Mouse (Mus musculus) midbrain, embryonic 15.5 days (tissue): ENCODE measurements around the gene 2810004N23Rik. TPM values are rescaled to one million over a fixed set of nuclear protein-coding genes. Genes with fewer than 3 reads are reported as not detected.

Experiments
- ATAC-seq: fragments of 200-750 bp; cut with Nextera tagmentation; replicated peaks from 2 replicates; pipeline ENCODE4 v1.8.0; 2017; ENCODE audit warnings: moderate TSS enrichment
- H3K27ac ChIP-seq: fragments of 300-500 bp; sonication (generic); 2 replicates; pipeline ENCODE4 v1.5.1; 2015; ENCODE audit warnings: mild to moderate bottlenecking, inconsistent platforms
- H3K27me3 ChIP-seq: fragments of 300-500 bp; sonication (generic); replicated peaks from 2 replicates; pipeline ENCODE4 v1.6.1; 2015; ENCODE audit warnings: inconsistent platforms
- H3K36me3 ChIP-seq: fragments of 300-500 bp; sonication (generic); replicated peaks from 2 replicates; pipeline ENCODE4 v1.6.1; 2015; ENCODE audit warnings: inconsistent platforms
- H3K4me1 ChIP-seq: fragments of 300-500 bp; sonication (generic); 2 replicates; pipeline ENCODE4 v1.6.1; 2015; ENCODE audit warnings: inconsistent platforms
- H3K4me2 ChIP-seq: fragments of 300-500 bp; sonication (generic); 2 replicates; pipeline ENCODE4 v1.6.1; 2015; ENCODE audit warnings: inconsistent platforms, mild to moderate bottlenecking, moderate library complexity
- H3K4me3 ChIP-seq: fragments of 300-500 bp; sonication (generic); 2 replicates; pipeline ENCODE4 v1.5.1; 2015; ENCODE audit warnings: mild to moderate bottlenecking, inconsistent platforms
- H3K9ac ChIP-seq: fragments of 300-500 bp; sonication (generic); 2 replicates; pipeline ENCODE4 v1.6.1; 2015; ENCODE audit warnings: mild to moderate bottlenecking, inconsistent platforms
- H3K9me3 ChIP-seq: fragments of 300-500 bp; sonication (generic); 2 replicates; pipeline ENCODE4 v1.6.1; 2016; ENCODE audit warnings: inconsistent platforms
- WGBS: fragments of 180-500 bp; shearing (Covaris S2); methylation state at CpG from one replicate; pipeline ENCODE4 v1.1.7; 2015; ENCODE audit warnings: mixed read lengths; 5-methylcytosine and 5-hydroxymethylcytosine counted together
- polyA plus RNA-seq: library from polyadenylated mRNA; unstranded; fragments of >200 nt; fragmentation: Nextera tagmentation; extraction: Ambion mirVana; gene quantifications from 2 replicates; pipeline ENCODE4 v1.2.1, GENCODE M21; 2015

2810004N23Rik gene
- polyA plus RNA-seq, 1 experiment from 2014 or later, result 27.4 TPM

DNA sequence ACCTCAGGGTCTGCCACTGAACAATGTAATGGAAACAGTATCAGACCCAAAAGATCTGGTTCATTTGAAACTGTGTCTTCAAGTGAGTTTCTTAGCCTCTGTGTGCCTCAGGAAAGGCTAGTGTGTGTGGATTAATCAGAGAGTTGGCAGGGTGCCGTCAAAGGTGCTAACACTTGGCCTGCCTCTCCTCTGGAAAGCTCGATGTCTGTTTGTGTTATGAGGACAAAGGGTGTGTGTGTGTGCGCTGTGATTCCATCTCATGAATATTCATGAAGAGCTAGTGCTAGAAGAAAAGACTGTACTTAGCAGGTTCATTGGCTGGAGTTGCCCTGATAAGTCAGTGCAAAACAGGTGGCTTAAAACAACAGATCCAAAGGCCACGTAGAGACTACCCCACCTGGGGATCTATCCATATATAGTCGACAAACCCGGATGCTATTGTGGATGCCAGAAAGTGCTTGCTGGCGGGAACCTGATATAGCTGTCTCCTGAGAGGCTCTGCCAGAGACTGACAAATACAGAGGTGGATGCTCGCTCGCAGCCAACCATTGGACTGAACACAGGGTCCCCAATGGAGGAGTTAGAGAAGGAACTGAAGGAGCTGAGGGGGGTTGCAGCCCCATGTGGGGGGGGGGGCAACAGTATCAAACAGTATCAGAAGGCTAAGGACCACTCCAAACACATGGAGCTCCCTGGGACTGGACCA is 52.1 kb downstream of the 2810004N23Rik start:
- Histone ChIP-seq H3K27ac (0 out of 2 replicates have a peak overlapping the region, but pooled peaks have one; percentile 18), H3K4me2 (no peak overlapping the region), H3K27me3 (no peaks in the 10 kb centered on the region), H3K9me3 (no peaks in the 10 kb centered on the region), H3K4me1 (peaks cover 19% of the 10 kb centered on the region), H3K4me3 (no peak overlapping the region), H3K9ac (no peak overlapping the region), H3K36me3 (peaks cover 7% of the 10 kb centered on the region)
- ATAC-seq, result 0 out of 2 replicates have a peak, but pooled peaks have one; percentile 48
- WGBS, result 22% methylated on average over 9 of the region's 9 CpGs

GRCm38 (mm10) chr8:124810056-124810610 is 52.8 kb downstream of the 2810004N23Rik start:
- Histone ChIP-seq H3K9me3 (no peaks in the 10 kb centered on the region), H3K4me3 (no peak overlapping the region), H3K27me3 (no peaks in the 10 kb centered on the region), H3K9ac (no peak overlapping the region), H3K4me1 (peaks cover 19% of the 10 kb centered on the region), H3K27ac (0 out of 2 replicates have a peak overlapping the region, but pooled peaks have one; percentile 18), H3K4me2 (no peak overlapping the region), H3K36me3 (no peaks in the 10 kb centered on the region; the same call in 1 of the 2 replicates)
- ATAC-seq, result no peak
- 60% methylated on average over 5 of the region's 5 CpGs for WGBS

DNA sequence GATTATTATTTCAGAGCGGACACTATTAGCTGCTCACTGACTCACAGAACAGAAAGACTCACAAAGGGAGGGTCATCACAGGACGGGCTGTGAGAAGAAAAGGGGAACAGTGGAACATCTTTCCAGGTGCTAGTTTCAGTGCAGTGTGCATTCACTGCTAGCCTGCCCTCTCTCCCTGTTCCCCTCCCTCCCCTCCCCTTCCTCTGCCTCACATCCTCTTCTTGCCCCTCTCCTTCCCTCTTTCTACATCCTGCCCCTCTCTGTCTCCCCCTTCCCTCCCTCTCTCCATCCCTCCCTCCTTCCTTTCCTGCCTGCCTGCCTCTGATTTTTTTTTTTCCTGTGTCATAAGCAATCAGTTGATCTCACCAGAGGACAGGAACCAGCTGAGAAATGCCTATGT is 53.5 kb downstream of the 2810004N23Rik start:
- peaks cover 19% of the 10 kb centered on the region for H3K4me1 ChIP-seq
- H3K4me2 ChIP-seq, result no peak overlapping the region
- H3K9me3 ChIP-seq, result no peaks in the 10 kb centered on the region
- no peak for ATAC-seq
- no peaks in the 10 kb centered on the region for H3K27me3 ChIP-seq
- WGBS, result 44% methylated on average over 2 of the region's 2 CpGs
- no peak overlapping the region for H3K4me3 ChIP-seq
- H3K9ac ChIP-seq, result no peak overlapping the region
- H3K36me3 ChIP-seq, result no peaks in the 10 kb centered on the region
- no peak overlapping the region for H3K27ac ChIP-seq

- WGBS, result 88% methylated on average over 4 of the region's 4 CpGs
- H3K4me2 ChIP-seq, result no peak overlapping the region
- H3K9me3 ChIP-seq, result no peaks in the 10 kb centered on the region
- no peak overlapping the region for H3K9ac ChIP-seq
- H3K27ac ChIP-seq, result no peak overlapping the region
- peaks cover 15% of the 10 kb centered on the region for H3K4me1 ChIP-seq
- no peak for ATAC-seq
- no peaks in the 10 kb centered on the region for H3K36me3 ChIP-seq
- no peak overlapping the region for H3K4me3 ChIP-seq
- no peaks in the 10 kb centered on the region for H3K27me3 ChIP-seq
Measured at GRCm38 (mm10) chr8:124805990-124806389, 56.9 kb downstream of the 2810004N23Rik start.

DNA sequence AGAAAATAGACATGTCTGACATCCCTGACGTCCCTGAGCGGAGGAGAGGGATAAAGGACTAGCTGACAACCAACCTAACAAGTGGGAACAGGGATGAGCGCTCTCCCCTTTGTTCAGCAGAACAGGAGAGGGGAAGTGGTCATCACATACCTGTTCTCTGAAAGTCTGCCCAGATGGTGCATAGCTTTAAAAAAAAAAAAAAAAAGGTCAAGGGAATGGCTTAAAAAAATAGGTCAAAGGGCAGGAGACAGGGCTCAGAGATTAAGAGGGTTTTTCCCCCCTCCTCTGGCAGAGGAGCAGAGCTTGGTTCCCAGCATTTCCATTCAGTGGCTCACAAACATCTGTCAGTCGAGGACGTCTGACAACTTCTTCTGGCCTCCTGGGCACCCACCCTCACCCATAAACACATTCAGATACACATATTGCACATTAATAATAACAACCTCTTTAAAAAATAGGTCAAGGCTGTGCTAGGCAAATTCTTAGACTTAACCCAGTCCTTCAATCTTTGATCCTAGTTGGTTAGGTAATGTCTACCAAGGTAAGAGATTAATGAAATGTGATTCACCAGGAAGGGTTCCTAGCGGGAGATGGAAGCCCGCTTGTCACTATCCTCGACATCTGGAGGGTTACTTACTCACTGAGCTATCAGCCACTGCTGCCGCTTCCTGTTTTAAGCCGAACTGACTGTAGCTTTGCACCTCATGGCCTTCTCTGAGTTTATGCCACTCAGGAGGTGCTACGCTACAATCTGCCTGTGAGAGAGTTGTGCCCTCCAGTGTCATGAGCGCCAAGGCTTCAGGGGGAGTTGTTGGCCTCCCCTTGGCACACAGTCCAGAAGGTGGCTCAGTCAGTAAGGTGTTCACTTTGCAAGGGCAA is 58.9 kb downstream of the 2810004N23Rik start:
- no peak overlapping the region for H3K4me2 ChIP-seq
- peaks cover 9% of the 10 kb centered on the region for H3K4me1 ChIP-seq
- H3K4me3 ChIP-seq, result no peak overlapping the region
- no peaks in the 10 kb centered on the region for H3K9me3 ChIP-seq
- WGBS, result 70% methylated on average over 12 of the region's 12 CpGs
- no peaks in the 10 kb centered on the region for H3K27me3 ChIP-seq
- ATAC-seq, result no peak
- H3K27ac ChIP-seq, result no peak overlapping the region
- H3K9ac ChIP-seq, result no peak overlapping the region
- H3K36me3 ChIP-seq, result no peaks in the 10 kb centered on the region

DNA sequence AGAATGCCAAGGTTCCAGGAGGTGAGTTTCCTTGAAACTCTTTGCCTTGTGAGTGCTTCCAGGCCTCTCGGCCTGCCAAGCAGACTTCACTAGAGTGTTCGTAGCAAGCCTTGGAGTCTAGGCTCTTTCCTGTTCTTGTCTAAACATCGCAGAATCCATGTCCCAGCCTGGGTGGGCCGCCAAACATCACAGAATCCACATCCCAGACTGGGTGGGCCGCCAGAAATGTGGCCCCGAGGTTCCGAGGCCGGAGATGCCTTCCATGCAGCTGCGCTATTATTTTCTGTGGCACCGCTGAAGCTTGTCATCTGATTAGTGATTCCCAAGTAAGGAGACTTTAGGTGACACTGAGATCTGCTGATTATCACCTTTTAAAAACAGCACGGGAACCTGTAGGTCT is 62.4 kb downstream of the 2810004N23Rik start:
- WGBS, result 51% methylated on average over 11 of the region's 11 CpGs

DNA sequence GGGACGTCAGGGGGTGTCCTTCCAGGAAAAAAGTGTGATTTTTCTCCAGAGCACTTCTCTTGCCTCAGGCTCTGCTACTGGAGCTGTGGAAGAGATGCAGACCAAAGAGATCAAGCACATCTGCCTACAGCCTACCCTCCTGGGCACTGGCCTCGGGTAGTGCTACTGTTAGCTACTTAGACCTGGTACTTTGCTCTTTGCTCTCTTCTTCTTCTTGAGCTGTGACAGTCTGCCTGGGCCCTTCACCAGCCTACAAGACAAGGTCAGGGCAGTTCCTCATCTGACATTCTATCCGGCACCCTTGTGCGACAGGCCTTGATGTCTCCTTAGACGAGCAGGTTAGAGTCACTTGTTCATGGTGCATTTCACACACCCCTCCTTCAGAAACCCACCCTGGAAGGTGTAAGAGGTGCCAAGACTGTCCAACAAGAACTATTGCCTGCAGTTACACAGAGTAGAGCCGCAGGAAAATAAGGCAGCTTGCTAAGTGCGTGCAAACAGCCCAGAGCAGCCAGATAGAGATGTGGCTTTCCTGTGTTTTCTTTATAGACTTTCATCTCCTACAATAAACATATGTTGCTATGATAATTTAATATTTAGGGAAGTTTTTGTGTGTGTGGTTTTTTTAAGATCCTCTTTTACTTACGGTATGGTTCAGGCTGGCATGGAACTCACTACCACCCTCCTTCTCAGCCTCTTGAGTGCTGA is 67.0 kb downstream of the 2810004N23Rik start:
- ATAC-seq, result no peak
- Histone ChIP-seq H3K9me3 (no peaks in the 10 kb centered on the region), H3K27ac (no peak overlapping the region), H3K4me3 (peak overlapping the region; percentile 75), H3K4me1 (peaks cover 63% of the 10 kb centered on the region), H3K9ac (peak overlapping the region; percentile 86; the same call in 1 of the 2 replicates), H3K27me3 (no peaks in the 10 kb centered on the region), H3K4me2 (peak overlapping the region; percentile 85), H3K36me3 (no peaks in the 10 kb centered on the region)
- 73% methylated on average over 8 of the region's 8 CpGs for WGBS

More for the DNA sequence above, 62.4 kb downstream of the 2810004N23Rik start:
- no peaks in the 10 kb centered on the region for H3K36me3 ChIP-seq
- H3K9me3 ChIP-seq, result no peaks in the 10 kb centered on the region
- no peak overlapping the region for H3K4me3 ChIP-seq
- H3K9ac ChIP-seq, result no peak overlapping the region
- no peaks in the 10 kb centered on the region for H3K27me3 ChIP-seq
- H3K4me1 ChIP-seq, result peaks cover 39% of the 10 kb centered on the region
- H3K27ac ChIP-seq, result no peak overlapping the region
- no peak overlapping the region for H3K4me2 ChIP-seq
- no peak for ATAC-seq

GRCm38 (mm10) chr8:124794486-124794780 is 68.5 kb downstream of the 2810004N23Rik start:
- peaks cover 67% of the 10 kb centered on the region for H3K4me1 ChIP-seq
- WGBS, result under 1% methylated on average over 25 of the region's 25 CpGs
- peak overlapping the region; percentile 75 for H3K4me3 ChIP-seq
- peak overlapping the region; percentile 96 for H3K27ac ChIP-seq
- peak overlapping the region; percentile 86 for H3K9ac ChIP-seq
- H3K4me2 ChIP-seq, result peak overlapping the region; percentile 85
- H3K36me3 ChIP-seq, result no peaks in the 10 kb centered on the region
- ATAC-seq, result peak; percentile 18; the same call in 1 of the 2 replicates
- no peaks in the 10 kb centered on the region for H3K9me3 ChIP-seq
- H3K27me3 ChIP-seq, result peaks cover 6% of the 10 kb centered on the region; the same call in 1 of the 2 replicates

- Histone ChIP-seq H3K36me3 (no peaks in the 10 kb centered on the region), H3K9me3 (no peaks in the 10 kb centered on the region), H3K4me3 (peak overlapping the region; percentile 75), H3K27me3 (peaks cover 10% of the 10 kb centered on the region; the same call in 1 of the 2 replicates), H3K27ac (peak overlapping the region; percentile 96), H3K4me1 (peaks cover 62% of the 10 kb centered on the region), H3K9ac (peak overlapping the region; percentile 86), H3K4me2 (peak overlapping the region; percentile 85)
- under 1% methylated on average over 80 of the region's 81 CpGs for WGBS
- ATAC-seq, result peak; percentile 28
Measured at GRCm38 (mm10) chr8:124793661-124794485, 69.0 kb downstream of the 2810004N23Rik start.

DNA sequence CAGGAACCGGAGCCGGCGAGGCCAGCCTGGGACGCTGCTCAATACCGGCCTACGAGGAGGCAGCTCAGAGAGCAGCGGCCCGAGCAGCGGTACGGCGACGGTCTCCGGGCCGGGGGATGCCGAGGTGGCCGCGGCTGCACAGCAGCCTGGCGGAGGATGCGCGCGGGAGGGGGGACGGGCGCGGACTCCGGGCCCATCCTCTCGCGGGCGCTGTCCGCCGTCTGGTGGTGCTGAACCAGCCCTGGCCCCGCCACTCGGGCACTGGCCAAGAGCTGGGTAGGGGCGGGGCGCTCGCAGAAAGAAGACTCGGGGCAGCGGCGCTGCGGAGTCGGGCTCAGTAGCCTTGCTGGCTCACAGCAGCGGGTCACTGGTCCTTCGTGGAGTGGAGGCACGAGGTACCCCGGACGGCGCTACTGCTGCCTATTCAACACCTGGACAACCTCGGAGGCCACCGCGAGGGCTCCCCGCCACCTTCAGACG is 69.7 kb downstream of the 2810004N23Rik start:
- Histone ChIP-seq H3K4me1 (peaks cover 55% of the 10 kb centered on the region), H3K9ac (peak overlapping the region; percentile 86)
- WGBS, result 0% methylated on average over 51 of the region's 51 CpGs

DNA sequence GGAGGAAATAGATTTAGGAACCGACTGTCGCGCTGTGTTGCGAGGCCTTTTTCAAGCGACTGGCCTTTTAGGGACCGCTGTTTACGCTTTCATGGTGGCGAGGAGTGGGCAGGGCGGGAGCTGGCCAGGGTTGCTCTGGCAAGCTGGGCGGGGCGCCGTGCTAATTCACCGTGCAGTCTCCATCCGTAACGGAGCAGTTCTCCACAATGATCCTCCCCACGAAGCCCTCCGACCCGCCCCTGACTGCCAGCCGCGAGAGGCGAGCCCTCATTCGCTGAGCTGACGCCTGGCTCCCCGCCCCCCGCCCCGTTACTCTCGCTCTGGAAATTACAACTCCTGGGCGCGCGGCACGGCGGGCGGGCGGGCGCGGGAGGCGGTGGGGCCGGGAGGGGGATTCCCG is 70.2 kb downstream of the 2810004N23Rik start, which contains the start of gene Trim67:
TSS of gene Trim67 (plus strand) at position 385 of the 400 bp plus-strand sequence.
- ATAC-seq, result peak; percentile 94
- H3K27me3 ChIP-seq, result peaks cover 10% of the 10 kb centered on the region; the same call in 1 of the 2 replicates
- H3K36me3 ChIP-seq, result no peaks in the 10 kb centered on the region
- H3K4me3 ChIP-seq, result peak within 1 kb of the TSS; percentile 75
- peaks cover 51% of the 10 kb centered on the region for H3K4me1 ChIP-seq
- peak within 1 kb of the TSS; percentile 96 for H3K27ac ChIP-seq
- peak within 1 kb of the TSS; percentile 86 for H3K9ac ChIP-seq
- H3K9me3 ChIP-seq, result no peaks in the 10 kb centered on the region
- peak within 1 kb of the TSS; percentile 85 for H3K4me2 ChIP-seq
- WGBS, result under 1% methylated on average over 39 of the region's 39 CpGs

More for the DNA sequence above, 69.7 kb downstream of the 2810004N23Rik start:
- Histone ChIP-seq H3K27me3 (peaks cover 10% of the 10 kb centered on the region; the same call in 1 of the 2 replicates), H3K9me3 (no peaks in the 10 kb centered on the region), H3K4me2 (peak overlapping the region; percentile 85), H3K36me3 (no peaks in the 10 kb centered on the region), H3K27ac (peak overlapping the region; percentile 96), H3K4me3 (peak overlapping the region; percentile 75)
- peak; percentile 78 for ATAC-seq
